Mouse (Mus musculus) small intestine, adult 2 months (tissue): ENCODE data around the gene Abcc12.

ENCODE experiments used
- CTCF ChIP-seq: fragments of 200-500 bp; IDR thresholded peaks from 2 replicates; pipeline ENCODE4 v1.5.1; 2012; ENCODE audit warnings: low read depth, mild to moderate bottlenecking, control low read depth, inconsistent platforms, low read length, moderate library complexity, mixed read lengths; ENCODE audit not compliant: insufficient replicate concordance, insufficient read length; ENCODE audit errors: extremely low read depth
- POLR2A ChIP-seq: fragments of 200-500 bp; IDR thresholded peaks from 2 replicates; pipeline ENCODE4 v1.6.1; 2012; ENCODE audit warnings: low read depth, mild to moderate bottlenecking, control low read depth, inconsistent platforms, low read length, moderate library complexity

DNA sequence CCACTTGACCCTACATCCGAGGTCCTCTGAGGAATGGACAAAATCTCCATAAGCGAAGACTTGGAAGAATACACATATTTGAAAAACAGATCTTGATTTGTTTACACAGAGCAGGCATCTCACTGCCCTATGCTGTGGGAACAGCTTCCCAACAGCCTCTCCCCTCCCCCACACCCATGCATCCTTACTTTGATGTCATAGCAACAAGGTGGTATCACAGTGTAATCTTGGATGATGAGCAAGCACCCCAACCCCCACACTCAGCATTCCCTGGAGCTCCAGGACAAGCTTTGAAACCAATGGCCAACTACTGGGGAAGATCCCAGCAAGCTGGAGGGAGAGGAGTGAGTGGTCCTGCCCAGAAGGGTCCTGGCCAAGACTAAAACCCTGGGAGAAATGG, 50.8 kb downstream of the Abcc12 start:
- TF ChIP-seq CTCF = no peak
- no peak for TF ChIP-seq POLR2A
